Mouse (Mus musculus): Measurements from ENCODE around the gene Nudc.
A peak's percentile ranks its signal among the peaks of the same experiment; 100 is the strongest.
"Not testable (repeated sequence)": the region's sequence is repeated elsewhere in the genome, so short reads cannot be mapped to it uniquely, and the experiment has no call there.

Gene Nudc

DNA sequence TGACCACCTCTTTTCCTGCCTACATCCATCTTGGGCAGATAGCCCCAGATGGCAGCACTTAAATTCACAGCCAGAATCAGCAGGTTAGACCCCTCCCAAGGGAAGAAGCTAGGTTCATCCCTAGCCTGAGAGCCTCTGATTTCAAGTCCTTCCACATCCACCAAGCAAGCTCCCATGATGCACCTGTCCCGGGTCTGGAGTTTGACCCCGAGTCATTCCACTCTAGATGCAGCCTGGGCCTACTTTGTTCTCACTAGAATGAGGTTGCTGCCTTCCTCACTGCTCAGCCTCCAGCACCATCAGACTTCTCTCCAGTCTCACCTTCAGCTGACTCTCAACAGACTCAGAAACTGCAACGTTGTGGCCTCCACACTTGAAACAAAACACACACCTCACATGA, 9.7 kb downstream of the Nudc start:
- DNase-seq: no peak

DNA sequence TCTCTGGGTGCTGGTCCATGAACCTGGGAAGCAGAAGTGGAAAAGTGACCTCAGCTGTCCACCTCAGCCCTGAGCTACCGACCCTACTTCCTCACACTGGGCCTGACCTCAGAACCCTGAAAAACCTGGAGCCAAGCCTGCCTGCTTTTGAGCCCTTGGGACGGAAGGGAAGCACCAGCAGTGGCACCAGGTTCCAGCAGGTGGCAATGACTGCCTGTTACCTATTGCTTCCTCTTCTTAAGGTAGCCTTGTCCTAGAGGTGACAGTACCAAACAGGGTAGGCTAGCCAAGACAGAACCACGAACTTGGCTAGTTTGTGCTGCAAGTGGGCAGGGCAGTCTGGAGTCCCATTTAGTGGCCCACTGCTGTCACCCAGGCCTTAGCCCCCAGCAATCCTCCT, 13.0 kb downstream of the Nudc start:
- no peak for DNase-seq

DNA sequence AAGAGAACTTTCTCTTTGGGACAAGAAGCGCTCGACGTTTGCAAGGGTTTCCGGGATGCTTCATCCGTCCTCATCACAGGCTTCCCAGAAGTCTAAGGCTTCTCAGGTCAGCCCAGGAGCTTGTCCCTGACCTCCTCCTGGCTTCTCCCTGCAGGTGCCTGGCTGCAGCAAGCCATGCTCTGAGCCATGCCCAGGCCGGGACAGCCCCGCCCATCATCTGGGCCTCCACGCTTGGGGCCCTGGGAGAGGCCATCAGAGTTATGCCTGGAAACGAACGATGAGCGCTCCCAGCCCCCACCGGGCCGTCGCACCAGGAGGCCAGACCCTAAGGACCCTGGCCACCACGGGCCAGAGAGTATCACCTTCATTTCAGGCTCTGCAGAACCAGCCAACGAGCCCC, 18.0 kb downstream of the Nudc start:
- no peak for DNase-seq

DNA sequence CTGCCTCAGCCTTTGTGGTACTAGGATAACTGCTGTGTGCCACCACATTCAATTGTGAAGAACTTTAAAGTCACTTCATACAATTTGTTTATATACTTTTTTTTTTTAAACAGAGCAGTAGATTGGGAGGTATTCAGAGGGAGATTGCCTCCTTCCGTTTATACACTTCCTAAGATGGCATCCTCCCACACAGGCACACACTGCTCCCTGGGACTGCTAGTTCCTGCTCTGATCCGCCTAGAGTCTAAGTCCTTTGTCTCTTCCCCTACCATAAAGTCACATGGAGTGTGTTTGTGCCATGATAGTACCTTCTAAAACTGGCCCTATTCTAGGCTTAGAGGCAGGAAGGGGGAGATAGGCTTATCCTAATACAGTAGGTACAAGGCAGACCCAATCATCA, 24.3 kb downstream of the Nudc start:
- no peak for DNase-seq

DNA sequence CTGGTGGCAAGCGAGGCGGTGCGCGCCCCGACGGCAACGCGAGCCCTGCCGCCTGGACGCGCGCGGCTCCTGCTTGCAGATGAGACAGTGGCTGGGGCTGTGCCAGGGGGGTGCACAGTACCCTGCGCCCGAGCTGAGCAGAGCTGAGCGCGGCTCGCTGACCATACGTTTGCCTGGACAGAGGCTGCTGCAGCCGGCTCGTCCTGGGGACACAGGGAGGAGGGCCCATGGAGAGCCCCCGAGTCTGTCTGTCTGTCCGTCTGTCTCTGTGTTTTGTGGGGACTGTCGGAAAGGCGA, 26.5 kb downstream of the Nudc start:
- DNase-seq: no peak

DNA sequence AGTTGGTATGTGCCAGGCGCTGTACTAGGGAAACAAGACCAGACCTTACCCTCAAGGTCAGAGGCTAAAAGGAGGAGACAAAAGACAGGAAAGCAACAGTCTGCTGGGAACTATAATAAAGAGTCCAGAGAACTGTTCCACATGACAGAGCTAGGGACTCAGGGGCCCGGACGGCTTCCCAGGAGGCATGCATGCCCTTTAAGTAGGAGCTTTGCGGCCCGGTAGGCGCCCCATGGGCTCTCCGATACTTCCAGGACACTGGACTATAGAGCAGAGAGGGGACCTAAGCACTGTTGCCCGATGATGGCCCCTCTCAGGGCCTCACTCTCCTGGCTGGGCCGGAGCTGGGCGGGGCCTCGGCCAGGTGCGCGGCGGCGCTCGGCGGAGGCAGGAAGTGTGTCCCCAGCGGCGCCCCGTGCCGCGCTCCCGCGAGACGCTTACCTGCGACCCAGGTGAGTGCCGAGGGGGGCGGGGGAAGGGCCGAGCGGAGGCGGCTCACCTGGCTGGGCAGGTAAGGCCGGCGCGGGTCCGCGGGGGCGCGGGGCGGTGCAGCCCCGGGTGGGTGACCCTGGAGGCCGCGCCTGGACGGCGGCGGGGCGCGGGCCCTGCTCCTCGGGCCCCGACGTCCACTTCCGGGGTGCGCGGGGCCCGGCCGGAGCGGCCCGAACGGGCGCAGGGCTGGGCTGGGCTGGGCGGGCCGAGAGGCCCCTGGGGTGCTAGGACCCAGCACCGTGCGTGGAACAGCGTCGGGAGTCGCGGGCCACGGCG, 27.0 kb downstream of the Nudc start, which contains the start of gene Kdf1:
Gene Kdf1 (plus strand): TSS at position 363 of the 768 bp plus-strand sequence.
- no peak for DNase-seq

DNA sequence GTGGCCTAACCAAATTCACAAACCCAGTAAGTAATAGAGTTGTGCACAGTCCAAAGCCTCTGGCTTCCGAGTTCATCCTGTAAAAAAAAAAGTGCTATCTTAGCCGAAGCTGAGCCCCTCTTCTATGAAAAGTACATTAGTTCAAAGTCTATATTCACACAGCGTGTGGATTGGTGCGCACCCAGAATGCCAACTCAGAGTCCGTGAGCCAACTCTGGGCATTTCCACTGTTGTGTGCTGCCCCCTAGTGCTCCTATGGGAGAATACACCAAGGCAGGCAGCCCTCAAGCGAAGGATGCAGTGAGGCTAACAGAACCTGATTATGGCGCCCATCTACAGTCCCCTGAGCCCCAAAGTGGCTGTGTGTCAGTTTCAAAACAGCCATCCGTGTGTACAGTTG, 32.8 kb downstream of the Nudc start:
- peak; percentile 70 for DNase-seq

DNA sequence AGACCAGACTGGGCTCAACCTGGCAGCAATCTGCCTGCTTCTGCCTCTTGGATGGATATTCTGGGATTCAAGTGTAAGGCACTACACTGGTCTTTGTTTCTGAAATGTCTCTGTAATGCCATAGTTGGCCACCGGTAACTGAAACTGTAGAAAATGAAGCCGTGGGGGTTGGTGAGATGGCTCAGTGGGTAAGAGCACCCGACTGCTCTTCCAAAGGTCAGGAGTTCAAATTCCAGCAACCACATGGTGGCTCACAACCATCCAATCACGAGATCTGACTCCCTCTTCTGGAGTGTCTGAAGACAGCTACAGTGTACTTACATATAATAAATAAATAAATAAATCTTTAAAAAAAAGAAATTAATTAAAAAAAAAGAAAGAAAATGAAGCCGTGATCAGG, 33.3 kb downstream of the Nudc start:
- DNase-seq: not testable (repeated sequence)

DNA sequence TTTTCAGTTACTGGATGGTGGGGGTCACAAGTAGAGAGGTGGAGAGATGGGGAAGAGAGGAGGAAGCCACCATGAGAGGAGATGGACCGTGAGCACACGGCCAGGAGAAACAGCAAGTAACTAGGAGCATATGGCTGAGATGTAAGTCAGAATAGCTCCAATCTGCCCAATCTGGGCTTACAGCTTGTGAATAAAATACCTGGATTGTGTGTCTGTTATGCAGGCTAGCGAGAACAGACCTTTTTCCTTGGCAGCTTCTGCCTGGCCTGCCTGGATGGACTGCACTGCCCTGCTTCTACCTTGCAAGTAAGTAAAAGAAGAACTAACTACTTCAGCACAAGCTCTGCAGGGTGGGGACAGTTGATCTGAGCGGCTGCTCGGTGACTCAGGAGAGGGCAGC, 34.7 kb downstream of the Nudc start:
- DNase-seq: no peak

DNA sequence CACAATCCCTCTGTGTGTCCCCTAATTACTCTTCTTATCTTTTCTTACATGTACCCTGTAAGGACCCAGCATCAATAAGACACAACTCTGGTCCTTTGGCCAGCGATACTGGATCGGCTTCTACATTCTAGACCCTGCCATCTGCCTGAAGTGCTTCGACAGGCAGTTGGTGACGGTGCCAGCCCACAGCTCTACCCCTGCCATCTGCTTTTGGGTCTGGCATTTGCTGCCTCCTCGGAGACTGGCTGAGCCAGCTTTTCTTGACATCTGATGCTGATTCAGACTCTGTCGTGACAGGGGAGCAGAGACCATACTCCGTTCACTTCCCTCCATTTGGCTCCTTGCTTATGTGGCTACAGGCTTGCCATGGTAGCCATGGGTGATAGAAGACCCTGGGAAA, 36.8 kb downstream of the Nudc start:
- no peak for DNase-seq

DNA sequence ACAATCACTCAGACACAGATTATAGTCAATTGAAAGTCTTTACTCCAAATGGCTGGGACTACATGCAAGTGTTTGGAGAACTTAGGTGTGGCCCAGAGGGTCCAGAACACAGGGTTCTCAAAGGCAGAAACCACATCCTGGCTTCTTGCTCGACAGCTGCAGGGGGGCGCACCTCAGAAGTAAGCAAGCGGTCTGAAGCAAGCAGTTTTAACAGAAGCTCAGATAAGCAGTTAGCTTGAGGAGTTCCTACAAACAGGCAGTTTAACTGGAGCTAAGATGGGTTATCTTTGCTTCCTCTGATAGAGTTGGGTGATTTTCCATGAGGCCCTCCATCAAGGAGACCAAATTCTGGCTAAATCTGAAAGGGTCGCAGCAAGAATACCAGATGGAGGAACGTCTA, 39.2 kb downstream of the Nudc start:
- no peak for DNase-seq

DNA sequence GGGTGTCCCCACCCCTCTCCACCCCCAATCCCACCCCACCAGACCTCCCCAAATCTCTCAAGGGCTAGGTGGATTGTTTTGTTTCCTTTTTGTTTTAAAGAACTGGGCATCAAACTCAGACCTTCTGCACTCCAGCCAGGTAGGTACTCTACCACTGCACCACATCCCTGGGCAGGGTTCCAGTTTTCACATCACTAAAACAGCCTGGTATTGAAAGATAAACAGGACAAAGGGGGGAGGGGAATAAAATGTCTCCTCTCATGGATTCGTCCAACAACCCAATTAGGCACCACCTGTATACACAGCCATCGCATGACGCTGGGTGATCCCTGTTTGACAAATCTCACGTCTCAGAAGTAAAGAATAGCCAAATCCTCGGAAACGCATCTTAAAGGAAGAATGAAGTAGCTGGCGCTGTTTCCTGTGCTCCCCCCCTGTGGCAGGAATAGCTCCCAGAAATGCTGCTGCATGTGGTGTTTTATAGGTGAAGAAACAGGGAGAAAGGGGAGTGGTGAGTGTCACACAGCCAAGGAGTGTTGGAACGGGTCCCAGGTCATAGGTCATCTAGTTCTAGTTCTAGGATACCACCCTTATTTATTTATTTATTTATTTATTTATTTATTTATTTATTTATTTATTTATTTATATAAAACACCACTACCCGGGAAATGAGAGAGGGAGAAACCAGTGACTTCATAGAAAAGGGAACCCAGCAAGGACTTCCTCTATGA, 40.9 kb downstream of the Nudc start:
- no peak for DNase-seq

DNA sequence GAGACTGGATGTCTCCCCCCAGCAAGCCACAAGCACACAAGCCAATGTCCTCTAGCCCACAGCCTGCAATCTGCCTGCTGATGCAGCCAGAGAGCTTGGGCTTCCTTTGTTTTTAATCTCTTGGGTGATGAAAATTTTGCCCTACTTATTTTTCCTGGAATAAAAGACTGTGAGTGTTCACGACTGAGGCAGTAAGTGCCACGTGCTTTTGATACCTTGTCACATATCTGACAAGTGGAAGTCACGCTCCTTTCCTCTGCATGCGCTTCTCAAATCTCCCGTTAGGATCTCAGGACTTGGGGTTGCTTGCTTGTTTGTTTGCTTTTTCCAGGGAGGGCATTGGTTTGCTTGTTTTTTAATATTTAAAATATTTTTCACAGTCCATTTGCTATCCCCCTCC, 41.5 kb downstream of the Nudc start:
- no peak for DNase-seq

DNA sequence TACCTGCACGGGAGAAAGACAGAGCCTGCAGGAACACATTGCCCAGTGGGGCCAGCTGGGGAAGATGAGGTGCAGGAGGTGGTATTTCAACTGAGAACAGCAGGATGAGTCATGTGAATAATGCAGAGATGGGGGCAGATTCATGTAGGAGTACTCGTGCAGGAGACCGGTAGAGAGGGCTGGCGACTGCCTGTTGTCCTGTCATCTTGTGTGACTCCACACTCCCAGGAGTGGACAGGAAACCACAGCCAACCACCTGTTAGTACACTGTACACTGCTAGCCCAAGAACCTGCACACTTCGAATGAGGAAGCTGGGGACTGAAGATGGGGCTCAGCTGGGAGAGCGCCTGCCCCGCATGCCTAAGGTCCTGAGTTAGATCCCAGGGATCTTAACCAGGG, 44.3 kb downstream of the Nudc start:
- no peak for DNase-seq

DNA sequence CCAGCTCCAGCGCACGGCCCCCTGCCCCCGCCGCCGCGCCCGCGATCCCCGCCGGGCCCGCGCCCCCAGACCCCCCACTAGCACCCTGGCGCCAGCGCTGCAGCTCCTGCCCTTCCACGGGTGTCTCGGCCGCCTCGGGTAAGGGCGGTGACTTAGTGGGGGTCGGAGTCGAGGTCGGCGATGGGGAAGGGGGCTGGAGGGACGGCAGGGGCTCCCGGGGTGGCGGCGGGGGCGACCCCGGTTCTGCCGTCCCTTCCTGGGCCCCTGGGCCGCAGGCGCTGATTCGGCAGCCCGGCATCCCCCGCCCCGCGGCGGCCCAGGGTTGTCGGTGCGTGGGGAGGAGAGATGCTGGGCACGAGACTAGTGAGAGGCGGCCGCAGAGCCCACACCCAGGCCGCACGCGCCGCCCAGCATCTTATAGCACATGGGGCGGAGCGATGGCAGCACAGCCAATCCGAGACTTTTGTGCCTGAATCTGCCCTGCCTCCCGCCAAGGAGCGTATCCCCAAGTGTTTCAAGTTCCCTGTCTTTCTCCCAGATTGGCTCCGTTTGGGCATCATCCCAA, 47.6 kb downstream of the Nudc start, which contains the start of gene Trnp1:
Gene Trnp1 (minus strand): TSS at position 391 of the 565 bp plus-strand sequence.
- peak; percentile 87 for DNase-seq

DNA sequence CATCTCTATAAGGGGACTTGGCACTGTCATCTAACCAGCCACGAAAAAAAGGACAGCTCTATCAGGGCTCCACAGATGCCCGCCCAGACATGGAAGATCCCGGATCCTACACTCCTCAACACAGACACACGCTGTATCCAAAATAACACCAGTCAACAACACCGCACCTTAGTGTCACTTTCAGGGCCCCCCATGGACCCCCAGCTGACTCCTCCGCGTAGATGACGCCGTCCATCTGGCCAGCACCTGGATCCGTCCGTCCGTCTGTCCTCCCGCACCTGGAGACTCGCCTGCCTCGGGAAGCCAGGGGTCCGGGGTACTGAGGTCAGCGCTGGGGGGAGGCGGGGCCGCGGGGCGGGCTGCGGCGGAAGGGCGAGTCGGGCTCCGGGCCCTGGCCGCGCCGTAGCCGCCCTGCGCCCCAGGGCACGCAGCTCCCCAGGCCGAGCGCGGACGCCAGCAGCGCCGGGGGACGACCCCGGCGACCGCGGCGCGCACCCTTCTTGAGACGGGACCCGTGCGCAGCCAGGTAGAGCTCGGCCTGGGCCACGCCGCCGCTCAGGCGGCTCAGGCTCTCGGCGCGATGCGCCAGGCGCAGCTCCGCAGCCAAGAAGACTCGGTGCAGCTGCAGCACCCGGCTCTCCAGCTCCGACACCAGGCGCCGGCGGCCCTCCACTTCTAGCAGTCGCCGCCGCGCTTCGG, 48.2 kb downstream of the Nudc start:
- DNase-seq: peak; percentile 58

DNA sequence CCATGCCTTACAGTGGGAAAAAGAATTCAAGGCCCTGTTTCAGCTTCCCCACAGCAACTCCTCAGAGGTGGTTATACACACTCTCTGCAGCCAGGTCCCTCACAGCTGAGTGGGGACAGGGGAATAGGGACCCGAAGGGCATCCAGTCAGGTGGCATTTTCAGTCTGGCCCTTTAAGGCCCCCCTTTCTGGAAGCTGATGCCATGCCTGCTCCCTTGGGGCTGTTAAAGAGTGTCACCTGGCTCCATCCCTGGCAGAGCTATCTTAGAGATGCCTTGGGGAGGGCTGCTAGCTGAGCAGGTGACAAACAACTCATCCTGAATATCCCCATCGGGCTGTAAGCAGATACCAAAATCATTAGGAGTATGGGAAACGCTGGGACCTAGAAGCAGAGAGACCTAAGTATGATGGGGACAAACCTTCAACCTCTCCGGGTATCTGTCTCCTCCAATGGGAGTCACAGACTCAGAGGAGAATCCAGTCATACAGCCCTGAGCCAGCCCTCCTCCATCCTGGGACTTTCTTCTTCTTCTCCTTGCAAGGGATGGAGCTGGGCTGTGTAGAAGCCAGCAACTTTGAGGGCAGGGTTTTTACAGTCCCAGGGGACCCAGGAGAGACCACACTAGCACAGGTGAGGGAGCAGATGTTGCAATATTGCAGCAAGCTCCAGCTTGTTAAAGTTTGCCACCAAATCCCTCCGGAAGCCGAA, 48.9 kb downstream of the Nudc start:
- no peak for DNase-seq

DNA sequence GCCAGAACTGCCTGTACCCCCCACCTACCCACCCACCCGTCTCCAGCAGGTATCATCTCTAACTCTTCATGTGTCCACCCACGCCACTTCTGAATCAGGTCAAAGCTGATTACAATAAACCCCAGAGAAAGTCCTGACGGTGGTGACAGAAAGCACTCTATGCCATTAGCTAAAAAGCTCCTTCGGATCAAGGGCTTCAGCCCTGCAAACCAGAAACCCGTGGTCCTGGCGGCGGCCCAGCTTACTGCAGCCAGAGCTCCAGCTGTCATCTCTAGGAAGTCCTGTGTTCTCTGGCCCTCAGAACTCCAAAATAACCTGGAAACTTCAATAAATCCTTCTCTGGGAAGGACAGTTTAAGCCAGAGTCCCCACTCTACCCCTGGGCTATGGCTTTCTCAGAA, 50.1 kb downstream of the Nudc start:
- peak; percentile 57 for DNase-seq

DNA sequence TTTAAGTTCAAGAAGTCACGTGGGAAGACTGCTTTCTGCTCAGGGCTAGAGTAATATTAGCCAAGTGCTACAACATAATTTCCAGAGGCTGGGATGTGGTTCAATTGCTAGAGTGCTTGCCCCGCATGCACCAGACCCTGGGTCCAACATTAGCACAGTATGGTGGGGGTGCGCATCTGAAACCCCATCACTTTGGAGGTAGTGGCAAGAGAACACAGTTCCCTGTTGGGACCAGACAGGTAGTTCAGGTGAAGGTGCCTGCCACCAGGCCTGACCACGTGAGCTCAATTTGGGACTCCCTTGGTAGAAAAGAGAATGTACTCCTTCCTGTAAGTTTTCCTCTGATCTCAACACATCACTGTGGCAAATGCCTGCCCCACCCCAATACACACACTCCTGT, 50.9 kb downstream of the Nudc start:
- DNase-seq: no peak

DNA sequence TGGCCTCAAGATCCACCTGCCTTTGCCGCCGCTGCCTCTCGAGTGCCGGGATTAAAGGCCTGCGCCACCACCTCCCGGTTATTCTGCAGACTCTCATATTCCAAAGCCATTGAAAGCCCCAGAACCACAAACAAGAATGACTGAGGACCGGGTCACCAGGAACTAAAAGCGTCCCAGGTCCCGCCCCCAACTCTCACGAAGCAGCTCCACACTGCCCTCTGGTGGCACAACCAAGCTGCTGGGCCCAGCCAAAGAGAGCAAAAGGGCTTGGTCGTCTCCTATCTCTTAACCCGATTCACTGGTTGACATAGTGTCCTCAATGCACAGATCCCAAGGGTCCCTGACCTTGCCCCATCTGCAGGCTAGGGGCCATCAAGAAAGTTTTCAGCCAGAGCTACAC, 51.4 kb downstream of the Nudc start:
- DNase-seq: peak; percentile 90

DNA sequence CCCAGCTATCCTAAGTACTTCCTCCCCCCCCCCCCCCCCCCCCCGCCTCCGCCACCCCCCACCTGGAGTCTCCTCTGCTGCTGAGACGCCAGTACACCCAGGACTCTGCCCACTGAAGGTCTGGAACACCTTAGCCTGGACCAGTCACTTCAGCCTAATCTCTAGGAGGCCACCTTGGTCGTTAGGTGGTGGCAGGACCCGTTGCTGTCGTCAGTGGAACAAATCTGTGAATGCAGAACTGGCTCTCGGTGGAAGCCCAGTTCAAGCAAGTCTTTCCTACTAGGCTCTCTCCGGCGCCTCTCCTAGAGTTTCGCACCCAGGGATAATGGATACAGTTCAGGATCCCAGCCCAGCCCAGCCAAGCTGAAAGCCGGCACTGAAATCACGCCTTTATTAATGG, 51.9 kb downstream of the Nudc start:
- DNase-seq: no peak

DNA sequence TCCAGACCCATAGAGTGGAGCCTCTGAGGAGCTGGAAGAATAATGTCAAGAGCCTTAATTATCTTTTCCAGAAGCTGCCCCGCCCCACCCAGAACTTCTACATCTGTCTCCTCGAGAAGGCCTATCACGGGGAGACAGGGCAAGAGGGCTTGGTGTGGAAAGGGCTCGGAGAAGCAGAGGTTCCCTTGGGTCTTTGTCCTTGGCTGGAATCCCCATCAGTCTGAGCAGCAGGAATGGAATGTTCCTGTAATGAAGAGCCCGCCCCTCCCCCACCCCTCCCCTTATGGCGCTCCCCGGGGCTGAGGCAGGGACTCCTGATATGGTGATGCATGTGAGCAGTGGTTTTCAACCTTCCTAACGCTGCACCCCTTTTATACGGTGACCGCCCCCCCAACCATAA, 54.0 kb downstream of the Nudc start:
- no peak for DNase-seq

Data from right cerebral cortex, postnatal 14 days (tissue).